Mouse (Mus musculus): ENCODE data around the gene Pfkfb1. TPM values are rescaled to one million over a fixed set of nuclear protein-coding genes. Genes with fewer than 3 reads are reported as not detected.

Pfkfb1 gene
- total RNA-seq, 2 experiments from 2014 or later: 10.0 to 15.5 TPM

GRCm38 (mm10) chrX:150677505-150677904 lies 89.5 kb downstream of the Pfkfb1 start:
- no peak for DNase-seq

Small RNAs within 50 kb of the gene (microRNA-seq; reads per million reads assigned to microRNA genes)
- 0 reads per million in 2 experiments for gene Mir3620

Other genes starting within 250 kb of the Pfkfb1 start
- 1 to 10 TPM; 3.1 to 3.2 TPM for gene Tmem29, start 129.1 kb upstream of the Pfkfb1 start, total RNA-seq (2021)
- 100 to 1,000 TPM; 100 to 122 TPM for gene Alas2, start 40.9 kb upstream of the Pfkfb1 start, total RNA-seq (2021)
- gene Apex2, start 1.6 kb downstream of the Pfkfb1 start, total RNA-seq (2021): 10 to 100 TPM in 1 of 2 experiments, 1 to 10 TPM in 1; 8.1 to 10.0 TPM
- gene Tro, start 69.4 kb downstream of the Pfkfb1 start, total RNA-seq (2021): under 1 TPM; 0.39 to 0.99 TPM
- gene Maged2, start 226.1 kb downstream of the Pfkfb1 start, total RNA-seq (2021): 10 to 100 TPM; 21.8 to 24.2 TPM

All from heart, adult 18-20 months (tissue).